Mouse (Mus musculus) neural tube, embryonic 13.5 days (tissue): ENCODE results near the gene Mrpl55. TPM values are rescaled to one million over a fixed set of nuclear protein-coding genes. Genes with fewer than 3 reads are reported as not detected.
A peak's percentile ranks its signal among the peaks of the same experiment; 100 is the strongest.

ENCODE experiments used
- ATAC-seq: fragments of 200-750 bp; cut with Nextera tagmentation; 2 replicates; pipeline ENCODE4 v1.8.0; 2017; ENCODE audit warnings: low read depth, mild to moderate bottlenecking, moderate TSS enrichment, moderate library complexity
- H3K27ac ChIP-seq: fragments of 300-500 bp; sonication (generic); replicated peaks from 2 replicates; pipeline ENCODE4 v1.5.1; 2015; ENCODE audit warnings: moderate library complexity, mild to moderate bottlenecking, inconsistent platforms
- H3K27me3 ChIP-seq: fragments of 300-500 bp; sonication (generic); 2 replicates; pipeline ENCODE4 v1.6.1; 2015; ENCODE audit warnings: mild to moderate bottlenecking, inconsistent platforms
- H3K36me3 ChIP-seq: fragments of 300-500 bp; sonication (generic); 2 replicates; pipeline ENCODE4 v1.6.1; 2015; ENCODE audit warnings: mild to moderate bottlenecking, inconsistent platforms
- H3K4me1 ChIP-seq: fragments of 300-500 bp; sonication (generic); replicated peaks from 2 replicates; pipeline ENCODE4 v1.6.1; 2015; ENCODE audit warnings: inconsistent platforms
- H3K4me2 ChIP-seq: fragments of 300-500 bp; sonication (generic); 2 replicates; pipeline ENCODE4 v1.6.1; 2015; ENCODE audit warnings: inconsistent platforms, mild to moderate bottlenecking, moderate library complexity
- H3K4me3 ChIP-seq: fragments of 300-500 bp; sonication (generic); 2 replicates; pipeline ENCODE4 v1.5.1; 2015; ENCODE audit warnings: mild to moderate bottlenecking, inconsistent platforms
- H3K9ac ChIP-seq: fragments of 300-500 bp; sonication (generic); 2 replicates; pipeline ENCODE4 v1.6.1; 2015; ENCODE audit warnings: moderate library complexity, mild to moderate bottlenecking, inconsistent platforms
- H3K9me3 ChIP-seq: fragments of 300-500 bp; sonication (generic); 2 replicates; pipeline ENCODE4 v1.6.1; 2016; ENCODE audit warnings: inconsistent platforms
- whole genome bisulfite sequencing: fragments of 180-500 bp; shearing (Covaris S2); methylation state at CpG from one replicate; pipeline ENCODE4 v1.1.7; 2015; 5-methylcytosine and 5-hydroxymethylcytosine counted together
- polyA plus RNA-seq: library from polyadenylated mRNA; unstranded; fragments of >200 nt; fragmentation: Nextera tagmentation; extraction: Ambion mirVana; gene quantifications from 2 replicates; pipeline ENCODE4 v1.2.1, GENCODE M21; 2015

Mrpl55 gene
- polyA plus RNA-seq, 1 experiment from 2014 or later = 95.6 TPM

DNA sequence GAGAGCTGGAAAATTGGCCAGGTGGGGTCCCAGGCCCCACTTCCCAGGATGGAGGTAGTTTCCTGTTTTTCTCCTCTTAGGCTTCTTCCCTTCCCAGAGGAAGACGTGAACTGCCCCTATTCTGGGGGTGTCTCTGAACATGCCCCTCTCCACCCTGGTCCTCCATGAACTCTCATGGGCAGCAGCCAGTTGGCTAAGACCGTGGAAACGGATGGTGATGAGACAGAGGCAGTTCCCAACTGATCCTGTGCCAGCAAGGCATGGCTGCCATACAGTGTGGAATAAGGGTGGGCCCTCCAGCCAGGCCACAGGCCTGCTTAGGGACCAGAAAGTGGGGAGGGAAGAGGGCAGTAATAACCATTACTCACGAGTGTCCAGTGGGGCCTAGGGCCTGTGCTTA is 31.7 kb upstream of the Mrpl55 start:
- H3K9ac ChIP-seq = no peak overlapping the region
- H3K27ac ChIP-seq = no peak overlapping the region
- no peaks in the 10 kb centered on the region for H3K36me3 ChIP-seq
- H3K27me3 ChIP-seq = peaks cover 32% of the 10 kb centered on the region
- no peak for ATAC-seq
- H3K4me2 ChIP-seq = no peak overlapping the region
- H3K4me3 ChIP-seq = no peak overlapping the region
- 69% methylated on average over 4 of the region's 4 CpGs for WGBS
- H3K9me3 ChIP-seq = no peaks in the 10 kb centered on the region
- H3K4me1 ChIP-seq = no peaks in the 10 kb centered on the region; the same call in 1 of the 2 replicates

DNA sequence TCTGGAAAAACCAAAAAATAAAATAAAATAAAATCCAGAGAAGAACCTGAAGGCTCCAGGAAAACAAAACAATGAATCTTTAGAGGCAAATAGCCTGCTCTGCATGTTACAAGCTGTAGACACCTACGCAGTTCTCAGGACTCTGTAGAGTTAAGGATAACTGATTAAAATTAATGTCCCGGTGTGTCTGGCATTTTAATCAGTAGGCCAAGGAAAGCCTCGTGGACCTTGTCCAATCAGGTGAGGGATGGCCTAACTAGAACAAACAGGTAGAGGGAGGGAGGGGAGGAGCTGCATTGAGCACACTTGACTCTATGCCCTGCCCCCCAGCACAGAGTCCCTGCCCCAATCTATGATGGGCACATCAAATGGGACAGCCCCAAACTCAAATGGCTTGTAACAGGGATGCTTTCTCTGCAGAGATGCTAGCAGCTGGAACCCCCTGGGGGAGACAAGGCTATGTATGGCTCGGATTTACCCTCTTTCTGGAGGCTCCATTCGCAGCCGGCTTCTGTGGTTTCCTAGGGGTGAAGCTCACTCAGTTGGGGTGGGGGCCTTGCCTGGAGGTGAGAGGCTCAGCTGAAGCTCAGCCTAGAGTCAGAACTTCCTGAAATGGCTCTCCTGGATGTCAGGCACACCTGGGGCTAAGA is 28.0 kb upstream of the Mrpl55 start:
- Histone ChIP-seq H3K36me3 (no peaks in the 10 kb centered on the region), H3K4me2 (no peak overlapping the region), H3K27me3 (peaks cover 70% of the 10 kb centered on the region), H3K9me3 (no peaks in the 10 kb centered on the region), H3K9ac (no peak overlapping the region), H3K27ac (no peak overlapping the region), H3K4me3 (no peak overlapping the region), H3K4me1 (peaks cover 3% of the 10 kb centered on the region)
- ATAC-seq = no peak
- WGBS = 61% methylated on average over 6 of the region's 6 CpGs

DNA sequence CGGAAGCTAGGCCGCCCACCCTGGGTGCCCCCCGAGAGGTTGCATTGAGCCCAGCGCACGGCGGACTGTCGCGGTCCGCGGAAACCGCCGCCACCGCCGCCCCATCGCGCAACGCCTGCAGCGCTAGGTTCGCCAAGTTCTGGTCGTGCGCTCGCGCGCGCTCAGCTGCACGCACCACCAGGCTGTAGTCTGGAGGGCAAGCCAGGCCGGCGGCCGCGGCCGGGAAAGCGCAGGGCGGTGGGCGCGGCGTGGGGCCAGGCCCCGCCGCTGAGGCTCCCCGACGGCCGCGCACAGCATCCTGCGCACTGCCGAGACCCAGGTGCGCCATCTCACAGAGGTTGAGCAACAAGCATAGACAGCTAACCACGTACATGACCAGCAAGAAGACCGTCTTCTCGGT is 25.8 kb upstream of the Mrpl55 start:
- ATAC-seq = no peak
- H3K4me2 ChIP-seq = no peak overlapping the region
- H3K9me3 ChIP-seq = no peaks in the 10 kb centered on the region
- H3K9ac ChIP-seq = no peak overlapping the region
- WGBS = 3% methylated on average over 48 of the region's 48 CpGs
- peaks cover 3% of the 10 kb centered on the region for H3K4me1 ChIP-seq
- H3K36me3 ChIP-seq = 0 out of 2 replicates have a peak, but pooled peaks cover under 1% of the 10 kb centered on the region
- H3K27ac ChIP-seq = no peak overlapping the region
- H3K27me3 ChIP-seq = peaks cover 77% of the 10 kb centered on the region
- H3K4me3 ChIP-seq = peak overlapping the region; percentile 11; the same call in 1 of the 2 replicates

DNA sequence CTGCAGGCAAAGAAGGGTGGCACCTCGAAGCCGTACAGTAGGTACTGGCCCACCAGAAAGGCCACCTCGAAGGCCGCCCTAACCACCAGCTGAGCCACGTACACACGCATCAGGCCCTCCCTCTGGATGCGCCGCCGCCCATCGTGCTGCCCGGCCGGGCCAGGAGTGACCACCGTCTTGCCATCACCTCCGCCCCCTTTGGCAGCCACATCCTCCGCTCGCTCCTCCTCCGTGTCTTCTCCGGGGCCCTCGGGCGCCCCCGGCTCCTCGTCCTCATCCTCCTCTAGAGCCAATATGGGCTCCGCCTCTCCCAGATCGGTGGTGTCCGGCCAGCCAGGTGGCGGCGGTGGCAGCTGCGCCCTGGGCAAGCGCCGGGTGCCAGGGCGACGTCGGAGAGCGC is 25.4 kb upstream of the Mrpl55 start:
- H3K27me3 ChIP-seq = peaks cover 77% of the 10 kb centered on the region
- H3K36me3 ChIP-seq = 0 out of 2 replicates have a peak, but pooled peaks cover 5% of the 10 kb centered on the region
- no peak for ATAC-seq
- no peaks in the 10 kb centered on the region for H3K9me3 ChIP-seq
- WGBS = 9% methylated on average over 33 of the region's 34 CpGs
- H3K9ac ChIP-seq = no peak overlapping the region
- H3K4me3 ChIP-seq = no peak overlapping the region; the same call in 1 of the 2 replicates
- H3K4me2 ChIP-seq = no peak overlapping the region
- H3K27ac ChIP-seq = no peak overlapping the region
- H3K4me1 ChIP-seq = peaks cover 3% of the 10 kb centered on the region

DNA sequence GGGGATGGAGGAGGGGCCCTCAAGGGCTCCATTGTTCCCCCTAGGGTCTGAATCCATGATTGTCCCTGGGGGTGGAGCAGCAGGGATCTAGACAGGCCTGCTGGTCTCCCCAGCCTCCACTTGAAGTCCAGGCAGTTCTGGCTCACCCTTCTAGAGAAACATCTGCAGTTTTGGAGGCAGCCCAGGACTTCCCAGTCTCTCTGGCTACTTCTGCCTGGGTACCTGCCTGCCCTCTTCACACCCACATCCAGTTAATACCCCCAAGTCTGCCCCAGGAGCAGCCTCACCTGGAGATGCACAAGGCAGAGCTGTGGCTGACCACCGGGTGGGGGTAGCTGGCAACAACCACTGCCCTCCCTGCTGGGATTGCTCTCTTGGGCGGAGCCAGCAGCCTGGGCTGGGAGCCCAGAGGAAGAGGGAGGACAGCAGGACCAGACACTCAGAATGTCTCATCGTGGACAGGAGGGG is 19.4 kb upstream of the Mrpl55 start, which contains the start of gene Gjc2:
Gene Gjc2 (minus strand): TSS at position 350 of the 468 bp plus-strand sequence.
- 42% methylated on average over 3 of the region's 3 CpGs for WGBS
- no peak within 1 kb of the TSS for H3K9ac ChIP-seq

DNA sequence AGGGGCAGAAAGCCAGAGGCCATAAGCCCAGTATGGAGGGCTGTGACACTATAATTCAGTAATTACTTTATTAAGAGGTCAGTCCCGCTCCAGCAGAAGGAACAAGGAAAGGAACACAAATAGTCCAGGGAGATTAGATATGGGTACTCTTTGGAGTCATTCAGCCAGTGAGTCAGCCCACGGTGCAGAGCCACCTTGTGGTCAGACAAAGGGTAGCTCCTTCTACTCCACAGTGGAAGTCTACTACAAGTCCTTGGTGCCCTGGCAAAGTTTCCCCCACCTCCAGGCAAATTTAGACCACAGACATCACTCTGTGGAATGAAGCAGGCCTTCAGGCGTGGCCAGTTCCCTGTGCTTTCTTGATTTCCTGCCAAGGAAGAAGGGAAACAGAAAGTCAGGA is 18.5 kb upstream of the Mrpl55 start:
- no peak overlapping the region for H3K27ac ChIP-seq
- no peak overlapping the region for H3K9ac ChIP-seq
- H3K4me3 ChIP-seq = no peak overlapping the region
- H3K36me3 ChIP-seq = peaks cover 55% of the 10 kb centered on the region
- no peaks in the 10 kb centered on the region for H3K9me3 ChIP-seq
- H3K4me1 ChIP-seq = peaks cover 12% of the 10 kb centered on the region
- H3K27me3 ChIP-seq = peaks cover 13% of the 10 kb centered on the region
- peak; percentile 20; the same call in 1 of the 2 replicates for ATAC-seq
- no peak overlapping the region for H3K4me2 ChIP-seq
- WGBS = 43% methylated on average over 3 of the region's 3 CpGs

More for the DNA sequence above, 19.4 kb upstream of the Mrpl55 start, which contains the start of gene Gjc2:
- Histone ChIP-seq H3K4me2 (no peak within 1 kb of the TSS), H3K4me3 (no peak within 1 kb of the TSS), H3K27me3 (peaks cover 22% of the 10 kb centered on the region), H3K36me3 (peaks cover 55% of the 10 kb centered on the region), H3K4me1 (peaks cover 4% of the 10 kb centered on the region; the same call in 1 of the 2 replicates), H3K27ac (no peak within 1 kb of the TSS), H3K9me3 (no peaks in the 10 kb centered on the region)
- ATAC-seq = no peak

DNA sequence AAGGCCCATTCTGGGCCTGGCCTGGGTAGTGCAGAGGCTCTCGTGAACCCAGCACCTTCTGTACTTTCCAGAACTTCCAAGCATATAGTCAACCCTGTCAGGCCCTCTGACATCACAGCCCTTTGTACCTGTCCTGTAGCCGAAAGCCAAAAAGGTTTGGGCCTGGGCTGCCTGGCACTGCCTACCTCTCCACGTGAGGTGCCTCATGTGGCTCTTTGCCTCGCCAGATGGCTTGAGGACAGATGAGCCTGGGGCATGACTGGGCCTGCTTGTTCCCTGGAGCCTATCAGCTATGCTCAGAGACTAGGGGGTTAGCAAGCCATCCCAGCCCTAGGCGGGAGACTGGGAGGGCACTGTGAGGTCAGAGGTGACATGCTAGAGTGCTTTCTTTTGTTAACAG is 16.8 kb upstream of the Mrpl55 start:
- ATAC-seq = no peak
- Histone ChIP-seq H3K36me3 (peaks cover 55% of the 10 kb centered on the region), H3K4me3 (no peak overlapping the region), H3K27ac (no peak overlapping the region), H3K4me1 (peaks cover 29% of the 10 kb centered on the region), H3K4me2 (no peak overlapping the region), H3K9ac (0 out of 2 replicates have a peak overlapping the region, but pooled peaks have one; percentile 17), H3K27me3 (no peaks in the 10 kb centered on the region), H3K9me3 (no peaks in the 10 kb centered on the region)
- 82% methylated on average over 5 of the region's 5 CpGs for WGBS

DNA sequence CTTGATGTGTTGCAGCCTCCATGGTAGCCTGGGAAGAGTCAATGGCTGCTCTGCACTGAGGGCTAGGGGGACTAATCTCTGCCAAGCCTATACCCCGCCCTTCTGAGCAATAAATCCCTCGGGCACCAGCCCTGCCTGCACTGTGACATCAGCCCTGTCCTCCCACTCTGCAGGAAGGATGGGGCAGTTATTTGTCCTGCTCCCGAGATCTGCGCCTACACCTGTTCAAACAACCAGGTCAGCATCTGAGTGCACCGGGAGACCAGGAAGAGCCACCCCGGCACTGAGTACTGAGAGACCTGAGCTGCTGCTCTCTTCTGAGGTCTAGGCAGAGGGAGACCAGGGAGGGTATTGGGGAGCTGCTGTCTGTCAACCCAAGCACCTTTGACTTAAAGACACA is 14.6 kb upstream of the Mrpl55 start:
- Histone ChIP-seq H3K4me3 (no peak overlapping the region), H3K9ac (peak overlapping the region; percentile 8; the same call in 1 of the 2 replicates), H3K36me3 (peaks cover 42% of the 10 kb centered on the region), H3K27me3 (no peaks in the 10 kb centered on the region), H3K4me2 (no peak overlapping the region), H3K9me3 (no peaks in the 10 kb centered on the region), H3K27ac (no peak overlapping the region), H3K4me1 (peaks cover 36% of the 10 kb centered on the region)
- WGBS = 80% methylated on average over 6 of the region's 6 CpGs
- no peak for ATAC-seq

DNA sequence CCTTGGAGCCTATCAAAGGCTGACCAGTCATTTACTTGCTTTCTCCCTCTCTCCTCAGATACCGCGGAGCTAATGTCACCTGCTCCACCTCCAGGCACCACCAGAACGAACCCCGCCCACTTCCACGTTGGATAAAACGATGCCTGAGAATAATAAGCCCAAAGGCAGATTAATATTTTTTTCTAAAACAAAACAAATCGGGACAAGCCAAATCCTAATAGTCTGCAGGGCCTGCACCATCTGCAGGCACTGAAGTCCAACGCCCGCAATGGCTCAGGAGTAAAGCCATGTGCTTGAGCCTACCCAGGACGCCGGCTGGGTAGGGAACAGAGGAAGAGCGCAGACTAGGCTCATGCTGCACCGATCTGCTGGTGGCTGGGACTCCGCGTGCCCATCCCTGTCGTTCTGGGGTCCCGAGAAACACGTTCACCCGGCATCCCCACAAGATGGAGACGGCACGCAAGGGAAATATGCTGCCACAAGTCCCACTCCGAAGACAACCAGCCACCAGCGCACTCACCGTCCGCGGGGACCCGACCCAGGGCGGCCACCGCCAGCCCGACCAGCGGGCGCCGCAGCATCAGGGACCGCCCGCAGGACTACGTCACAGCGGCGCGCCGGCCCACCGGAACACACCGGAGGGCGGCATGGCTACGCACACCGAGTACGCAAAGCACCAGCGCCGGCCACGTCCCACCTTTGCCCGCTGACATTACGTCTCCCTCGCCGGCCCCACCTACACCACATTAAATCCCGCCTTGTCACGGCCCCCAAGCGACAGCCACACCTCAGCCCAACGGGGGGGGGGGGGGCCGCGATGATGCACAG is 10.8 kb upstream of the Mrpl55 start:
- Histone ChIP-seq H3K4me2 (peak overlapping the region; percentile 81), H3K9ac (peak overlapping the region; percentile 86), H3K9me3 (no peaks in the 10 kb centered on the region), H3K4me3 (peak overlapping the region; percentile 62), H3K4me1 (peaks cover 36% of the 10 kb centered on the region), H3K27ac (peak overlapping the region; percentile 92), H3K27me3 (0 out of 2 replicates have a peak, but pooled peaks cover 4% of the 10 kb centered on the region), H3K36me3 (peaks cover 4% of the 10 kb centered on the region)
- WGBS = under 1% methylated on average over 39 of the region's 59 CpGs
- peak; percentile 94 for ATAC-seq

DNA sequence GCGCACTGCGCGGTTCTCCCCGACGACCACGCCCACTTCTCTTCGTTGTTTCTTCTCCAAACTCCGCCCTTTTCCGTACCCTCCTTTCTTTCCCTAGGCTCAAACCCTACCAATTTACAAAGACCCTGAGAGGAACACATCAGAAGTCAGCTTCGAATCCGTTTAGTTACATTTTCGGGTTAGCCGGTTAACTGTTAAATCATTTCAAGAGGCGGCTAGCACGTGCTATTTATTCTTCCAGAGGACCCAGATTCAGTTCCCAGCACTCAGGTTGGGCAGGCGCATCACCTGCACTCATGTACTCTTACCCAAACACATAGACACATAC is 10.3 kb upstream of the Mrpl55 start, which contains the start of gene Guk1:
Gene Guk1 (minus strand): TSS at position 154 of the 328 bp plus-strand sequence.
- H3K9me3 ChIP-seq = no peaks in the 10 kb centered on the region
- WGBS = 6% methylated on average over 16 of the region's 16 CpGs
- peak within 1 kb of the TSS; percentile 81 for H3K4me2 ChIP-seq
- H3K27me3 ChIP-seq = 0 out of 2 replicates have a peak, but pooled peaks cover 4% of the 10 kb centered on the region
- H3K4me1 ChIP-seq = peaks cover 36% of the 10 kb centered on the region
- peak within 1 kb of the TSS; percentile 62 for H3K4me3 ChIP-seq
- ATAC-seq = peak; percentile 12; the same call in 1 of the 2 replicates
- H3K9ac ChIP-seq = peak within 1 kb of the TSS; percentile 86
- H3K36me3 ChIP-seq = no peaks in the 10 kb centered on the region
- H3K27ac ChIP-seq = peak within 1 kb of the TSS; percentile 92

DNA sequence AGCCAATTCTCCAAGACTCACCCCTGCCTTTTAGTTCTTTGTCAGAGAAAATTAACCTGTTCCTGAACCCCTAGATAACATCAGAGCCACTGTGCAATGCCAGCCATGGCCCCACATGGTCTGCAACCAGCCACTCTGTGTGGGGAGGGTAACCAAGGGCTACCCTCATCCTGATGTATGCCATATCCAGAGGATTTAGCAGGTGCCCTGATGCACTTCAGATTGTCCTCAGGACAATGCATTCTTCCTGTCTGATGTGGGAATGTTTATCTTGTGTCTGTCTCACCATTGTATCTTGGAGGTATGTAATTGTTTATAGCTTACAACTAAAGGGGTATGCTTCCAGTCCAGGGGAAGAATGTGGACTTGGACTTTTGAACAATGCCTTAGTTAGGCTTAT is 6.1 kb upstream of the Mrpl55 start:
- H3K4me1 ChIP-seq = peaks cover 9% of the 10 kb centered on the region
- H3K9ac ChIP-seq = no peak overlapping the region
- no peak overlapping the region for H3K27ac ChIP-seq
- H3K4me2 ChIP-seq = no peak overlapping the region
- ATAC-seq = no peak
- H3K9me3 ChIP-seq = no peaks in the 10 kb centered on the region
- 0 out of 2 replicates have a peak, but pooled peaks cover 5% of the 10 kb centered on the region for H3K36me3 ChIP-seq
- H3K27me3 ChIP-seq = 0 out of 2 replicates have a peak, but pooled peaks cover 4% of the 10 kb centered on the region
- H3K4me3 ChIP-seq = no peak overlapping the region
